Mouse (Mus musculus): ENCODE measurements around the gene Gm2056.
"Not testable (repeated sequence)": the region's sequence is repeated elsewhere in the genome, so short reads cannot be mapped to it uniquely, and the experiment has no call there.

Gene Gm2056

GRCm38 (mm10) chr12:88026704-88027103 is at the start of gene Gm2056:
Gene Gm2056, plus strand, starts transcription at chr12:88027004.
- in situ Hi-C loops (cut with MboI, MseI), result loop anchor here (5.0 kb wide), 1 partner anchor 56 kb away; the partner anchor contains the start of gene Gm16368

GRCm38 (mm10) chr12:87984000-87984399 is 42.8 kb upstream of the Gm2056 start:
- in situ Hi-C loops (cut with MboI, MseI), result not testable (repeated sequence)

- in situ Hi-C loops (cut with MboI, MseI), result loop anchor here (5.0 to 10.0 kb wide), 2 partner anchors 157 to 359 kb away; partner anchors contain the start of gene Gm16381
Measured at GRCm38 (mm10) chr12:88004118-88004517, 22.7 kb upstream of the Gm2056 start.

- in situ Hi-C loops (cut with MboI, MseI), result not testable (repeated sequence)
Measured at GRCm38 (mm10) chr12:88011548-88011947, 15.3 kb upstream of the Gm2056 start, which contains the start of gene Gm2075. Gene Gm2075, plus strand, starts transcription at chr12:88011848.

- in situ Hi-C loops (cut with MboI, MseI), result not testable (repeated sequence)
Measured at GRCm38 (mm10) chr12:88018671-88019070, 8.1 kb upstream of the Gm2056 start, which contains the start of gene Gm6803. Gene Gm6803, minus strand, starts transcription at chr12:88018771.

- in situ Hi-C loops (cut with MboI, MseI), result not testable (repeated sequence)
Measured at GRCm38 (mm10) chr12:88032250-88032649, 5.4 kb downstream of the Gm2056 start.

- in situ Hi-C loops (cut with MboI, MseI), result not testable (repeated sequence)
Measured at GRCm38 (mm10) chr12:88039062-88039461, 12.3 kb downstream of the Gm2056 start.

- in situ Hi-C loops (cut with MboI, MseI), result not testable (repeated sequence)
Measured at GRCm38 (mm10) chr12:88039703-88040102, 12.9 kb downstream of the Gm2056 start.

GRCm38 (mm10) chr12:88045226-88045625 is 18.4 kb downstream of the Gm2056 start:
- in situ Hi-C loops (cut with MboI, MseI), result not testable (repeated sequence)
